Mouse (Mus musculus) embryonic facial prominence, embryonic 14.5 days (tissue): ENCODE measurements around the gene Mapk11. TPM values are rescaled to one million over a fixed set of nuclear protein-coding genes. Genes with fewer than 3 reads are reported as not detected.

Experiments
- ATAC-seq: fragments of 200-750 bp; cut with Nextera tagmentation; 2 replicates; pipeline ENCODE4 v1.8.0; 2017; ENCODE audit warnings: low read depth, moderate number of reproducible peaks, moderate TSS enrichment
- DNase-seq: peaks from one replicate; pipeline ENCODE4 v3.0.0-alpha.2; 2015; ENCODE audit warnings: low spot score
- H3K27ac ChIP-seq: fragments of 300-500 bp; sonication (generic); replicated peaks from 2 replicates; pipeline ENCODE4 v1.5.1; 2014; ENCODE audit warnings: low read depth, mild to moderate bottlenecking, low read length, moderate library complexity
- H3K27me3 ChIP-seq: fragments of 300-500 bp; sonication (generic); replicated peaks from 2 replicates; pipeline ENCODE4 v1.6.1; 2014; ENCODE audit warnings: low read length; ENCODE audit not compliant: control insufficient read depth, insufficient read depth
- H3K36me3 ChIP-seq: fragments of 300-500 bp; sonication (generic); 2 replicates; pipeline ENCODE4 v1.6.1; 2014; ENCODE audit warnings: low read length, mixed read lengths; ENCODE audit not compliant: control insufficient read depth, insufficient read depth
- H3K4me1 ChIP-seq: fragments of 300-500 bp; sonication (generic); 2 replicates; pipeline ENCODE4 v1.6.1; 2014; ENCODE audit warnings: antibody characterized with exemption, low read length; ENCODE audit not compliant: control insufficient read depth, insufficient read depth
- H3K4me2 ChIP-seq: fragments of 300-500 bp; sonication (generic); 2 replicates; pipeline ENCODE4 v1.6.1; 2014; ENCODE audit warnings: low read depth, mild to moderate bottlenecking, low read length, moderate library complexity, mixed read lengths
- H3K4me3 ChIP-seq: fragments of 300-500 bp; sonication (generic); 2 replicates; pipeline ENCODE4 v1.5.1; 2014; ENCODE audit warnings: low read depth, mild to moderate bottlenecking, low read length
- H3K9ac ChIP-seq: fragments of 300-500 bp; sonication (generic); 2 replicates; pipeline ENCODE4 v1.6.1; 2014; ENCODE audit warnings: low read depth, mild to moderate bottlenecking, low read length, moderate library complexity, mixed read lengths
- H3K9me3 ChIP-seq: fragments of 300-500 bp; sonication (generic); 2 replicates; pipeline ENCODE4 v1.6.1; 2016; ENCODE audit warnings: low read length; ENCODE audit not compliant: control insufficient read depth
- WGBS: fragments of 180-500 bp; shearing (Covaris S2); extraction: QIAGEN DNeasy Blood & Tissue Kit; methylation state at CpG from one replicate; pipeline ENCODE4 v1.1.7; 2014; 5-methylcytosine and 5-hydroxymethylcytosine counted together
- microRNA-seq: library from miRNA; unstranded; fragments of <30 nt; microRNA quantifications from one replicate; pipeline ENCODE4, GENCODE M21; 2016; ENCODE audit warnings: borderline number of aligned reads
- polyA plus RNA-seq: library from polyadenylated mRNA; unstranded; fragments of >200 nt; fragmentation: Nextera tagmentation; extraction: Ambion mirVana; gene quantifications from 2 replicates; pipeline ENCODE4 v1.2.1, GENCODE M21; 2014

Mapk11 gene
- polyA plus RNA-seq, 1 experiment from 2014 or later = 8.6 TPM

DNA sequence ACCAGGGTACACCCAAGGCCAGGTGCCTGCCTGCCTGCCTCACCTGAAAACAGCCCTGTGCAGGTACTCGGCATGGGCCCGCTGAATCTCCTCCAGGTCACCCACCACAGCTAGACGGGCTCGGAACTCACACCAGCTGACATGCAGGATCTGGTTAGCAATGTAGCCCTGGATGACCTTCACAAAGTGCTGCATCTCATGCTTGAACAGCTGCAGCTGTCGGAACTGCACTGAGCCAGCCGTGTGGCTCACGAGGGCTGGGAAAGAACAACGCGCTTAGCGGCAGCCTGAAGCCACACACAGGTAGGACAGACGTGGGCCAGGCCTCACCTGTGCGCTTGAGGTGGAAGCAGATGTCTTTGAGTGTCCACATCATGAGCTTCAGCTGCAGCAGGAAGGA, 48.6 kb downstream of the Mapk11 start:
- H3K9ac ChIP-seq = no peak overlapping the region
- no peaks in the 10 kb centered on the region for H3K27me3 ChIP-seq
- DNase-seq (peak; percentile 14), ATAC-seq (0 out of 2 replicates have a peak, but pooled peaks have one; percentile 16)
- H3K27ac ChIP-seq = no peak overlapping the region
- 86% methylated on average over 12 of the region's 12 CpGs for WGBS
- H3K4me3 ChIP-seq = no peak overlapping the region
- no peaks in the 10 kb centered on the region for H3K9me3 ChIP-seq
- H3K4me2 ChIP-seq = no peak overlapping the region
- no peaks in the 10 kb centered on the region for H3K4me1 ChIP-seq
- H3K36me3 ChIP-seq = peaks cover 99% of the 10 kb centered on the region

DNA sequence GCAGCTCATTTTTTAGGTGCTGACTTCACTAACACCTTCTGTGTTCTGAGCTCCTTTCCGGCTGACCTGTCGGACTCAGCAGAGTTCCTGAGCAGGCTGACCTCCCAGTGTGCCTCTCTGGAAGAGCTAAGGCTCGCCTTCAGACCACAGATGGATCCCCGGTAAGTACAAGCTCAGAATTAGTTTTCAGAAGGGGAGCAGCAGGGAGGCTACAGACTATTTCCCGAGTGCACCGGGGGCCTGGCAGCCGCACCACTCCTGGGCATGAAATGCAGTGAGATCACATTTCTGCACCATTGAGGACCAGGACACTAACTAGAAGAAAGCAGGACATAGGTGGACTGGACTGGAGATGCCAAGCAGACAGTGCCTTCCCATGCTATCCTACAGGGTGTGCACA, 50.8 kb downstream of the Mapk11 start:
- no peaks in the 10 kb centered on the region for H3K4me1 ChIP-seq
- no peak overlapping the region for H3K27ac ChIP-seq
- H3K9ac ChIP-seq = no peak overlapping the region
- ATAC-seq (no peak), DNase-seq (no peak)
- H3K4me3 ChIP-seq = no peak overlapping the region
- no peaks in the 10 kb centered on the region for H3K27me3 ChIP-seq
- WGBS = 85% methylated on average over 7 of the region's 7 CpGs
- no peaks in the 10 kb centered on the region for H3K9me3 ChIP-seq
- peaks cover 99% of the 10 kb centered on the region for H3K36me3 ChIP-seq
- H3K4me2 ChIP-seq = no peak overlapping the region

DNA sequence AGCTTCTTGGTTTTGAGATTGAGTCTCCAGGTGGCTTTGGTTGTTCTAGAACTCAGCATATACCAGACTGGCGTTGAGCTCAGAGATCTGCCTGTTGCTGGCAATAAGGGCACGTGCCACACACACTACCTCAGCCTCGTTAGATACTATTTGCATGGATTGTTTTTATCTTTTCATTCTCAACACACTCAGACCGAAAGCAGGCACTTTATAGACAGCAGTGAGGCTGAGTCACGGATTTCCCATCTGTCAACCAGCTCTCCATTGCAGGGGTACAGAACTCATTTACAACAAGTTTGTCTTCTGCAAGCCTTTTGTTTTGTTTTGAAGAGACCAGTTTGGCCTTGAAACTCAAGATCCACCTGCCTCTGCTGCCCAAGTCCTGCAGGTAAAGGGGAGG, 52.0 kb downstream of the Mapk11 start:
- peaks cover 98% of the 10 kb centered on the region for H3K36me3 ChIP-seq
- no peak for ATAC-seq

More for the DNA sequence above, 52.0 kb downstream of the Mapk11 start:
- Histone ChIP-seq H3K4me2 (no peak overlapping the region), H3K9ac (no peak overlapping the region), H3K27me3 (no peaks in the 10 kb centered on the region), H3K9me3 (no peaks in the 10 kb centered on the region), H3K27ac (no peak overlapping the region), H3K4me3 (no peak overlapping the region), H3K4me1 (no peaks in the 10 kb centered on the region)
- no peak for DNase-seq
- 91% methylated on average over 5 of the region's 5 CpGs for WGBS

Small RNA genes within 50 kb of the gene (microRNA-seq; reads per million reads assigned to microRNA genes)
- gene Mir6958 (1.3 reads per million), gene Mir7118 (not detected)

Other genes starting within 250 kb of the Mapk11 start
- 0.17 TPM in 1 of 2 replicates, not detected in the other for gene Ttll8, start 195.2 kb downstream of the Mapk11 start, polyA plus RNA-seq
- gene Mlc1, start 170.6 kb downstream of the Mapk11 start, polyA plus RNA-seq = 0.26 and 0.33 TPM in 2 replicates
- gene Mov10l1, start 166.7 kb downstream of the Mapk11 start, polyA plus RNA-seq = 0.26 and 0.50 TPM in 2 replicates
- gene Panx2, start 89.9 kb downstream of the Mapk11 start, polyA plus RNA-seq = 0.42 and 0.50 TPM in 2 replicates
- gene Trabd, start 74.5 kb downstream of the Mapk11 start, polyA plus RNA-seq = 41.4 and 46.8 TPM in 2 replicates
- gene Selenoo, start 60.5 kb downstream of the Mapk11 start, polyA plus RNA-seq = 18.3 and 18.5 TPM in 2 replicates
- gene Tubgcp6, start 26.5 kb downstream of the Mapk11 start, polyA plus RNA-seq = 13.9 and 16.9 TPM in 2 replicates
- gene Hdac10, start 20.9 kb downstream of the Mapk11 start, polyA plus RNA-seq = 15.5 and 17.8 TPM in 2 replicates
- gene Mapk12, start 8.9 kb downstream of the Mapk11 start, polyA plus RNA-seq = 13.6 and 14.2 TPM in 2 replicates
- 158 and 169 TPM in 2 replicates for gene Plxnb2, start 31.2 kb upstream of the Mapk11 start, polyA plus RNA-seq
- 11.4 and 13.1 TPM in 2 replicates for gene Dennd6b, start 46.9 kb upstream of the Mapk11 start, polyA plus RNA-seq
- 27.3 and 32.2 TPM in 2 replicates for gene Ppp6r2, start 61.9 kb upstream of the Mapk11 start, polyA plus RNA-seq
- 58.2 and 65.6 TPM in 2 replicates for gene Sbf1, start 165.7 kb upstream of the Mapk11 start, polyA plus RNA-seq
- 0.21 TPM in 1 of 2 replicates, not detected in the other for gene Adm2, start 173.1 kb upstream of the Mapk11 start, polyA plus RNA-seq
- gene Miox, start 184.8 kb upstream of the Mapk11 start, polyA plus RNA-seq = not detected in 2 replicates
- gene Lmf2, start 206.0 kb upstream of the Mapk11 start, polyA plus RNA-seq = 47.8 and 59.1 TPM in 2 replicates
- gene Ncaph2, start 206.1 kb upstream of the Mapk11 start, polyA plus RNA-seq = 139 and 162 TPM in 2 replicates
- 6.0 and 6.3 TPM in 2 replicates for gene Sco2, start 224.2 kb upstream of the Mapk11 start, polyA plus RNA-seq
- 1.6 TPM in 2 replicates for gene Tymp, start 227.4 kb upstream of the Mapk11 start, polyA plus RNA-seq
- 1.3 and 1.7 TPM in 2 replicates for gene Odf3b, start 229.7 kb upstream of the Mapk11 start, polyA plus RNA-seq
- gene Klhdc7b, start 235.3 kb upstream of the Mapk11 start, polyA plus RNA-seq = not detected in 2 replicates